Comparison of ENCODE assay signal across 15 mouse cellular contexts in the genomic region with DNA sequence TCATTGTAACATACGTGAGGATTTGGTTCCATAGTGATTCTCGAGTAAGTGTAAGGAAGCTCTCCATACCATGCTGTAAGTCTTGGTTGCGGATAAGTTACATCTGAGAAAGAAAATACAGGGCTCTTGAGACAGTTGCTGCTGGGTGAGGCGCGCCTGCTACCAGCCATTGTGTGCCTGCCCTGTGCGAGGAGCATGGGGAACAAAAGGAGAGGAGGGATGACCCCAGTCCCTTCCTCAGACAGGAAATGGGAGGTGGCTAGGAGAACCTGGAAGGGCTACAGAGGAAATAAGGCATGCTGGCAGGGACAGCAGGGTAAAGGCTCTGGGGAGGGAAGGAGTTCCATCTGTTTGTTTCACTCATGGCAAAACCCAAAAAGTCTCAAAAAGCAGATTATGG. TPM values are rescaled to one million over a fixed set of nuclear protein-coding genes. Genes with fewer than 3 reads are reported as not detected.
DNase-seq lines count a peak whose midpoint lies in the region; ATAC-seq and TF ChIP-seq lines count a peak whose summit lies in the region.
"Had no signal": no experiment of that assay in that cellular context is flagged by ENCODE, and none has a peak within 500 bp of the region (broad histone marks: within the 10 kb centered on the region; RNA-seq: fewer than 3 reads in every experiment).

No protein-coding gene starts in this region.

- no peaks in the 10 kb centered on the region for H3K27me3 ChIP-seq in stomach, embryonic 16.5 days (ENCODE audit: control insufficient read depth, insufficient read depth, low read length)
- H3K27me3 ChIP-seq in stomach, postnatal 0 days (ENCODE audit: control insufficient read depth, insufficient read depth, low read length), result no peaks in the 10 kb centered on the region

- DNase-seq in adrenal gland, postnatal 36 days, result peak; percentile 16 to 20
- no peak for DNase-seq in adrenal gland, postnatal 25 days
- no peak for DNase-seq in stomach, postnatal 0 days (ENCODE audit: low spot score)
- DNase-seq in kidney, postnatal 25 days, result peak; percentile 29 to 68
- peak; percentile 49 to 58 for DNase-seq in lung, postnatal 4 days
- DNase-seq in frontal cortex, adult 2 months (ENCODE audit: extremely low spot score in 1 of 2, low spot score in 1 of 2), result no peak
- DNase-seq in frontal cortex, postnatal 10 days (ENCODE audit: low spot score in 2 of 2), result no peak
- DNase-seq: cerebellum, adult 9-10 months; gastrocnemius, postnatal 36 days; midbrain, embryonic 14.5 days; right cerebral cortex, postnatal 14 days; thymus, adult 18-20 months had no signal

- WGBS in stomach, embryonic 16.5 days, result 87% methylated on average over 6 of the region's 6 CpGs
- WGBS in stomach, postnatal 0 days, result 84% methylated on average over 6 of the region's 6 CpGs

- no peak for ATAC-seq in stomach, embryonic 16.5 days (ENCODE audit: insufficient read depth, low FRiP score)
- no peak for ATAC-seq in stomach, postnatal 0 days (ENCODE audit: low FRiP score, low TSS enrichment)

- no peaks in the 10 kb centered on the region for H3K4me1 ChIP-seq in stomach, embryonic 16.5 days (ENCODE audit: control insufficient read depth, insufficient read depth, low read length)
- H3K4me1 ChIP-seq in stomach, postnatal 0 days (replicated peaks; ENCODE audit: control insufficient read depth, insufficient read depth), result no peaks in the 10 kb centered on the region

- H3K4me2 ChIP-seq in stomach, embryonic 16.5 days (ENCODE audit: low read depth, low read length), result no peak overlapping the region
- H3K4me2 ChIP-seq in stomach, postnatal 0 days (replicated peaks; ENCODE audit: low read depth), result no peak overlapping the region

- no peak overlapping the region for H3K4me3 ChIP-seq in stomach, embryonic 16.5 days (replicated peaks; ENCODE audit: low read length)
- H3K4me3 ChIP-seq in stomach, postnatal 0 days (ENCODE audit: low read depth, low read length), result no peak overlapping the region

- no peaks in the 10 kb centered on the region for H3K9me3 ChIP-seq in stomach, embryonic 16.5 days (replicated peaks; ENCODE audit: control insufficient read depth, low read length)
- H3K9me3 ChIP-seq in stomach, postnatal 0 days (ENCODE audit: control insufficient read depth, low read length), result no peaks in the 10 kb centered on the region
- H3K9me3 ChIP-seq: G1E had no signal

- no peak for TF ChIP-seq CTCF in stomach, postnatal 0 days (IDR thresholded peaks at IDR 0.05; ENCODE audit: low read depth)

- no peak for TF ChIP-seq EP300 in stomach, postnatal 0 days (optimal IDR thresholded peaks at IDR 0.05)

- H3K36me3 ChIP-seq in stomach, embryonic 16.5 days (ENCODE audit: control insufficient read depth, insufficient read depth, low read length), result peaks cover 13% of the 10 kb centered on the region
- H3K36me3 ChIP-seq in stomach, postnatal 0 days (ENCODE audit: control insufficient read depth, insufficient read depth, low read length), result peaks cover 18% of the 10 kb centered on the region

- no peak overlapping the region for H3K9ac ChIP-seq in stomach, embryonic 16.5 days (ENCODE audit: low read length)
- H3K9ac ChIP-seq in stomach, postnatal 0 days (ENCODE audit: low read length), result no peak overlapping the region

- peak overlapping the region; percentile 11; the same call in 1 of the 2 replicates for H3K27ac ChIP-seq in stomach, embryonic 16.5 days (ENCODE audit: low read length)
- no peak overlapping the region for H3K27ac ChIP-seq in stomach, postnatal 0 days (replicated peaks)

RNA-seq across cellular contexts. Expression of a gene that starts 5.3 kb away (rescaled TPM):
- total RNA-seq in adrenal gland, postnatal 36 days (2021), result not detected
- total RNA-seq in adrenal gland, postnatal 25 days (2021), result not detected in 2 replicates
- not detected in 2 replicates for polyA plus RNA-seq in stomach, embryonic 16.5 days (2015; fragmentation: Nextera tagmentation; extraction: Ambion mirVana)
- polyA plus RNA-seq in stomach, postnatal 0 days (2015; fragmentation: Nextera tagmentation; extraction: Ambion mirVana), result not detected in 2 replicates
- polyA plus RNA-seq in frontal cortex, adult 2 months (2012; rRNA removed), result 0.32 TPM in 1 of 2 replicates, not detected in the other
- total RNA-seq: G1E; heart, postnatal 14 days had no signal
- polyA plus RNA-seq: G1E; midbrain, embryonic 14.5 days had no signal

RNA-seq across cellular contexts. Expression of a gene that starts 9.2 kb away (rescaled TPM):
- 10 to 100 TPM; 38.6 to 53.1 TPM for total RNA-seq in adrenal gland, postnatal 36 days (2021)
- 48.2 and 56.0 TPM in 2 replicates for total RNA-seq in adrenal gland, postnatal 25 days (2021)
- 62.2 and 68.0 TPM in 2 replicates for polyA plus RNA-seq in stomach, embryonic 16.5 days (2015; fragmentation: Nextera tagmentation; extraction: Ambion mirVana)
- polyA plus RNA-seq in stomach, postnatal 0 days (2015; fragmentation: Nextera tagmentation; extraction: Ambion mirVana), result 46.2 and 50.4 TPM in 2 replicates
- polyA plus RNA-seq in frontal cortex, adult 2 months (2012; rRNA removed), result 50.1 and 57.2 TPM in 2 replicates

RNA-seq across cellular contexts. Expression of a gene that starts 44.4 kb away (rescaled TPM):
- 10 to 100 TPM; 30.9 to 72.6 TPM for total RNA-seq in adrenal gland, postnatal 36 days (2021)
- 18.3 and 20.5 TPM in 2 replicates for total RNA-seq in adrenal gland, postnatal 25 days (2021)
- 11.1 and 12.6 TPM in 2 replicates for polyA plus RNA-seq in stomach, embryonic 16.5 days (2015; fragmentation: Nextera tagmentation; extraction: Ambion mirVana)
- 70.7 and 82.0 TPM in 2 replicates for polyA plus RNA-seq in stomach, postnatal 0 days (2015; fragmentation: Nextera tagmentation; extraction: Ambion mirVana)
- polyA plus RNA-seq in frontal cortex, adult 2 months (2012; rRNA removed), result 77.9 and 109 TPM in 2 replicates
- total RNA-seq: G1E had no signal

Comparison
In these comparisons a context has a peak if more than half of its experiments do, and no peak if none do; other contexts are left out.
1. DNase-seq: peak in adrenal gland, postnatal 36 days (2 of 2), kidney, postnatal 25 days (2 of 2) and lung, postnatal 4 days (2 of 2); none in adrenal gland, postnatal 25 days (single experiment), stomach, postnatal 0 days (single experiment), frontal cortex, adult 2 months (0 of 2) and frontal cortex, postnatal 10 days (0 of 2).